Mouse (Mus musculus): ENCODE data around the gene Mettl7a2. TPM values are rescaled to one million over a fixed set of nuclear protein-coding genes. Genes with fewer than 3 reads are reported as not detected.

Gene Mettl7a2
- not detected in 2 replicates for polyA plus RNA-seq (2021; fragmentation: Nextera tagmentation)
- long read RNA-seq, experiment 1 = 0 reads
- long read RNA-seq, experiment 2 = 0 reads

GRCm38 (mm10) chr15:100352711-100353250, at the start of gene Mettl7a2, which contains the start of gene Methig1:
TSS of gene Mettl7a2 (plus strand) at chr15:100353200.
TSS of gene Methig1 (plus strand) at chr15:100353149.

GRCm38 (mm10) chr15:100304019-100304991, 48.7 kb upstream of the Mettl7a2 start, which contains the start of gene Mettl7a1:
TSS of gene Mettl7a1 (plus strand) at chr15:100304140.

DNA sequence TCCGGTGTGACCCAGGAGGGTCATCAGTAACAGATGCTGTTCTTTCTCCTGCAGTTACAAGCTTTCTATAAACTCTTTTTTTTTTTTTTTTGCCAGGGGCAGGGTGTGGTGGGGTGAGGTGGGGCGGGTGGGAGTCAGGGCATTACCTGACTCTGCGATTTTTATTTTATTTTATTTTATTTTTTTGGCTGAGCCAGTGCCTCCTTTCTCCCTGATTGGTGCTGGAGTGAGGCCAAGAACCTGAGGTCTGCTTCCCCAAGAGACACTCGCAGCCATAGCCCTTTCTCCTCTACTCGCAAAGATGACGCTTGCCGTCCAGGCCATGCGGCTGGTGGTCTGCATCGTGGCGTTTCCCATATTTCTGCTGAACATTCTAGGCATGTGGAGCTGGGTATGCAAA, 18.4 kb upstream of the Mettl7a2 start, which contains the start of gene Mettl7a3:
Gene Mettl7a3, plus strand, starts transcription at position 301 of the 400 bp plus-strand sequence.

GRCm38 (mm10) chr15:100364242-100364641, 11.2 kb downstream of the Mettl7a2 start, which contains the start of gene Higd1c:
TSS of gene Higd1c (plus strand) at chr15:100364542.

Other genes with a start within 250 kb of the Mettl7a2 start
- gene Atf1, start 125.4 kb upstream of the Mettl7a2 start, polyA plus RNA-seq (2021; fragmentation: Nextera tagmentation) = 4.1 and 4.6 TPM in 2 replicates
- not detected in 2 replicates for gene Tmprss12, start 72.4 kb upstream of the Mettl7a2 start, polyA plus RNA-seq (2021; fragmentation: Nextera tagmentation)
- gene Mettl7a1, start 49.1 kb upstream of the Mettl7a2 start, polyA plus RNA-seq (2021; fragmentation: Nextera tagmentation) = 13.1 and 17.6 TPM in 2 replicates
- not detected in 2 replicates for gene Mettl7a3, start 18.3 kb upstream of the Mettl7a2 start, polyA plus RNA-seq (2021; fragmentation: Nextera tagmentation)
- gene Methig1, start 51 bp upstream of the Mettl7a2 start, polyA plus RNA-seq (2021; fragmentation: Nextera tagmentation) = not detected in 2 replicates
- gene Higd1c, start 11.3 kb downstream of the Mettl7a2 start, polyA plus RNA-seq (2021; fragmentation: Nextera tagmentation) = not detected in 2 replicates
- not detected in 2 replicates for gene Gm5475, start 68.9 kb downstream of the Mettl7a2 start, polyA plus RNA-seq (2021; fragmentation: Nextera tagmentation)
- gene Slc11a2, start 71.9 kb downstream of the Mettl7a2 start, polyA plus RNA-seq (2021; fragmentation: Nextera tagmentation) = 17.1 and 18.1 TPM in 2 replicates
- gene Letmd1, start 115.8 kb downstream of the Mettl7a2 start, polyA plus RNA-seq (2021; fragmentation: Nextera tagmentation) = 58.8 and 74.9 TPM in 2 replicates
- gene Csrnp2, start 142.3 kb downstream of the Mettl7a2 start, polyA plus RNA-seq (2021; fragmentation: Nextera tagmentation) = 4.6 and 4.8 TPM in 2 replicates
- gene Tfcp2, start 198.8 kb downstream of the Mettl7a2 start, polyA plus RNA-seq (2021; fragmentation: Nextera tagmentation) = 14.1 and 21.5 TPM in 2 replicates
- 10.1 and 11.6 TPM in 2 replicates for gene Pou6f1, start 246.8 kb downstream of the Mettl7a2 start, polyA plus RNA-seq (2021; fragmentation: Nextera tagmentation)

All from layer of hippocampus, adult 6 months (tissue).